Mouse (Mus musculus): ENCODE data around the gene Rps6ka1.

The Rps6ka1 gene

GRCm38 (mm10) chr4:133904326-133904725 is 16.7 kb upstream of the Rps6ka1 start:
- Histone ChIP-seq H3K36me3 (ENCODE audit: control insufficient read depth, insufficient read depth, low read length, poor library complexity, severe bottlenecking) (no peaks in the 10 kb centered on the region), H3K27me3 (ENCODE audit: control insufficient read depth, insufficient read depth, low read length, poor library complexity, severe bottlenecking) (no peaks in the 10 kb centered on the region)
- no peak for DNase-seq (ENCODE audit: low read depth, low spot score)

GRCm38 (mm10) chr4:133903372-133903771 is 15.8 kb upstream of the Rps6ka1 start:
- peak; percentile 47 for DNase-seq (ENCODE audit: low read depth, low spot score)
- H3K36me3 ChIP-seq (ENCODE audit: control insufficient read depth, insufficient read depth, low read length, poor library complexity, severe bottlenecking): no peaks in the 10 kb centered on the region

GRCm38 (mm10) chr4:133902510-133902909 is 14.9 kb upstream of the Rps6ka1 start:
- DNase-seq (ENCODE audit: low read depth, low spot score): peak; percentile 52

More at GRCm38 (mm10) chr4:133903372-133903771, 15.8 kb upstream of the Rps6ka1 start:
- no peaks in the 10 kb centered on the region for H3K27me3 ChIP-seq (ENCODE audit: control insufficient read depth, insufficient read depth, low read length, poor library complexity, severe bottlenecking)

GRCm38 (mm10) chr4:133900887-133901286 is 13.3 kb upstream of the Rps6ka1 start:
- no peak for DNase-seq (ENCODE audit: low read depth, low spot score)
- no peaks in the 10 kb centered on the region for H3K36me3 ChIP-seq (ENCODE audit: control insufficient read depth, insufficient read depth, low read length, poor library complexity, severe bottlenecking)
- H3K27me3 ChIP-seq (ENCODE audit: control insufficient read depth, insufficient read depth, low read length, poor library complexity, severe bottlenecking): no peaks in the 10 kb centered on the region

More at GRCm38 (mm10) chr4:133902510-133902909, 14.9 kb upstream of the Rps6ka1 start:
- no peaks in the 10 kb centered on the region for H3K27me3 ChIP-seq (ENCODE audit: control insufficient read depth, insufficient read depth, low read length, poor library complexity, severe bottlenecking)
- H3K36me3 ChIP-seq (ENCODE audit: control insufficient read depth, insufficient read depth, low read length, poor library complexity, severe bottlenecking): no peaks in the 10 kb centered on the region

GRCm38 (mm10) chr4:133900352-133900751 is 12.8 kb upstream of the Rps6ka1 start:
- H3K36me3 ChIP-seq (ENCODE audit: control insufficient read depth, insufficient read depth, low read length, poor library complexity, severe bottlenecking): no peaks in the 10 kb centered on the region
- no peaks in the 10 kb centered on the region for H3K27me3 ChIP-seq (ENCODE audit: control insufficient read depth, insufficient read depth, low read length, poor library complexity, severe bottlenecking)
- DNase-seq (ENCODE audit: low read depth, low spot score): no peak

- H3K36me3 ChIP-seq (ENCODE audit: control insufficient read depth, insufficient read depth, low read length, poor library complexity, severe bottlenecking): no peaks in the 10 kb centered on the region
- DNase-seq (ENCODE audit: low read depth, low spot score): no peak
- no peaks in the 10 kb centered on the region for H3K27me3 ChIP-seq (ENCODE audit: control insufficient read depth, insufficient read depth, low read length, poor library complexity, severe bottlenecking)
Measured at GRCm38 (mm10) chr4:133899241-133899800, 11.7 kb upstream of the Rps6ka1 start.

- no peak for DNase-seq (ENCODE audit: low read depth, low spot score)
- H3K36me3 ChIP-seq (ENCODE audit: control insufficient read depth, insufficient read depth, low read length, poor library complexity, severe bottlenecking): no peaks in the 10 kb centered on the region
- H3K27me3 ChIP-seq (ENCODE audit: control insufficient read depth, insufficient read depth, low read length, poor library complexity, severe bottlenecking): no peaks in the 10 kb centered on the region; the same call in 1 of the 2 replicates
Measured at GRCm38 (mm10) chr4:133898151-133898550, 10.6 kb upstream of the Rps6ka1 start.

GRCm38 (mm10) chr4:133897431-133897891 is 9.9 kb upstream of the Rps6ka1 start:
- Histone ChIP-seq H3K36me3 (ENCODE audit: control insufficient read depth, insufficient read depth, low read length, poor library complexity, severe bottlenecking) (no peaks in the 10 kb centered on the region), H3K27me3 (ENCODE audit: control insufficient read depth, insufficient read depth, low read length, poor library complexity, severe bottlenecking) (no peaks in the 10 kb centered on the region; the same call in 1 of the 2 replicates)
- DNase-seq (ENCODE audit: low read depth, low spot score): no peak

- DNase-seq (ENCODE audit: low read depth, low spot score): no peak
- Histone ChIP-seq H3K27me3 (ENCODE audit: control insufficient read depth, insufficient read depth, low read length, poor library complexity, severe bottlenecking) (no peaks in the 10 kb centered on the region; the same call in 1 of the 2 replicates), H3K36me3 (ENCODE audit: control insufficient read depth, insufficient read depth, low read length, poor library complexity, severe bottlenecking) (no peaks in the 10 kb centered on the region)
Measured at GRCm38 (mm10) chr4:133896984-133897383, 9.4 kb upstream of the Rps6ka1 start.

- no peaks in the 10 kb centered on the region; the same call in 1 of the 2 replicates for H3K27me3 ChIP-seq (ENCODE audit: control insufficient read depth, insufficient read depth, low read length, poor library complexity, severe bottlenecking)
- no peaks in the 10 kb centered on the region for H3K36me3 ChIP-seq (ENCODE audit: control insufficient read depth, insufficient read depth, low read length, poor library complexity, severe bottlenecking)
- no peak for DNase-seq (ENCODE audit: low read depth, low spot score)
Measured at GRCm38 (mm10) chr4:133896002-133896401, 8.4 kb upstream of the Rps6ka1 start.

GRCm38 (mm10) chr4:133887249-133887648 is 348 bp downstream of the Rps6ka1 start:
- Histone ChIP-seq H3K36me3 (ENCODE audit: control insufficient read depth, insufficient read depth, low read length, poor library complexity, severe bottlenecking) (no peaks in the 10 kb centered on the region), H3K27me3 (ENCODE audit: control insufficient read depth, insufficient read depth, low read length, poor library complexity, severe bottlenecking) (no peaks in the 10 kb centered on the region; the same call in 1 of the 2 replicates)
- DNase-seq (ENCODE audit: low read depth, low spot score): peak; percentile 45

GRCm38 (mm10) chr4:133885991-133886501 is 1.6 kb downstream of the Rps6ka1 start:
- no peak for DNase-seq (ENCODE audit: low read depth, low spot score)
- Histone ChIP-seq H3K36me3 (ENCODE audit: control insufficient read depth, insufficient read depth, low read length, poor library complexity, severe bottlenecking) (no peaks in the 10 kb centered on the region), H3K27me3 (ENCODE audit: control insufficient read depth, insufficient read depth, low read length, poor library complexity, severe bottlenecking) (no peaks in the 10 kb centered on the region; the same call in 1 of the 2 replicates)

- H3K27me3 ChIP-seq (ENCODE audit: control insufficient read depth, insufficient read depth, low read length, poor library complexity, severe bottlenecking): no peaks in the 10 kb centered on the region; the same call in 1 of the 2 replicates
- DNase-seq (ENCODE audit: low read depth, low spot score): no peak
Measured at GRCm38 (mm10) chr4:133885331-133885730, 2.3 kb downstream of the Rps6ka1 start.

GRCm38 (mm10) chr4:133884888-133885287 is 2.7 kb downstream of the Rps6ka1 start:
- DNase-seq (ENCODE audit: low read depth, low spot score): no peak
- no peaks in the 10 kb centered on the region; the same call in 1 of the 2 replicates for H3K27me3 ChIP-seq (ENCODE audit: control insufficient read depth, insufficient read depth, low read length, poor library complexity, severe bottlenecking)

More at GRCm38 (mm10) chr4:133885331-133885730, 2.3 kb downstream of the Rps6ka1 start:
- H3K36me3 ChIP-seq (ENCODE audit: control insufficient read depth, insufficient read depth, low read length, poor library complexity, severe bottlenecking): no peaks in the 10 kb centered on the region

GRCm38 (mm10) chr4:133884127-133884753 is 3.4 kb downstream of the Rps6ka1 start:
- no peaks in the 10 kb centered on the region; the same call in 1 of the 2 replicates for H3K27me3 ChIP-seq (ENCODE audit: control insufficient read depth, insufficient read depth, low read length, poor library complexity, severe bottlenecking)
- no peaks in the 10 kb centered on the region for H3K36me3 ChIP-seq (ENCODE audit: control insufficient read depth, insufficient read depth, low read length, poor library complexity, severe bottlenecking)
- no peak for DNase-seq (ENCODE audit: low read depth, low spot score)

More at GRCm38 (mm10) chr4:133884888-133885287, 2.7 kb downstream of the Rps6ka1 start:
- no peaks in the 10 kb centered on the region for H3K36me3 ChIP-seq (ENCODE audit: control insufficient read depth, insufficient read depth, low read length, poor library complexity, severe bottlenecking)
